Mouse (Mus musculus): ENCODE data around the gene Rerg. TPM values are rescaled to one million over a fixed set of nuclear protein-coding genes. Genes with fewer than 3 reads are reported as not detected.
A peak's percentile ranks its signal among the peaks of the same experiment; 100 is the strongest.

Rerg gene
- total RNA-seq, 1 experiment from 2014 or later, result not detected

DNA sequence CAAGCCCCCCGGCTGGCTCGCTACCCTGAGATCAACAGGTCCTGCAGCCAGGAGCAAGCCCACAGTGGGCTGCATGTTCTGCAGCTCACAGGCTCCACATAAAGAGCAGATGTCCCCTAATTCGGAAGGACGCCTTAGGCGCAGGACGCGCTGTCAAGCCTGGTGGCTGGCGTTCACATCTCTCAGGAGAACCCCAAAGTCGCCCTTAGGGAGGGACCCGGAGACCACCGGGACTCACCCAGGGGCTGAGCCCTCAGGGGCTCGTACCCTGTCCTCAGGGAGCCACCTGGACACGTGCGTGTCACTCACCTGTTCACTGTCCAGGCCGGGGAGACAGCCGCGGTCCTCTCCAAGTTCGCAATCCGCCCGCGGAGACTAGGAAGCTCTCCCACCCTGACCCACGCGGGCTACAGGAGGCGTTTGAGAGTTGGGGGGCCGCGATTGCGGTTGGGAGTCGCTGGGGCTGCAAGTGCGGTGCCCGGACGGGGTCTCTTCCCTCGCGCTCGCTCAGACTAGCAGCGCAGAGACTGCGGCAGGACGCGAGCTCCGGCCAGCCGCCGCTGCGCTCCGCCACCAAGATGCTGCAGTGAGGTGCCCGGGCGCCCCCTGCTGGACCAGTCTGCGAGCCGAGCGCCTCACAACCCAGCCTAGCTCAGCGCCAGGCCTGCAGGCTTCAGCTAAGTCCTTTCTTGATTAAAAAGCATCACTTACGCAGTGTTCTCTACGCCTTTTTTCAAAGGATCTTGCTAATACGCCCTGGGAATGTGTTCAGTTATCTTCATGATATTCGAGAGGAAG is 927 bp downstream of the Rerg start:
- 0 out of 2 replicates have a peak, but pooled peaks have one; percentile 61 for ATAC-seq (replicated peaks; ENCODE audit: insufficient number of reproducible peaks, low FRiP score, low TSS enrichment, poor library complexity, severe bottlenecking)

DNA sequence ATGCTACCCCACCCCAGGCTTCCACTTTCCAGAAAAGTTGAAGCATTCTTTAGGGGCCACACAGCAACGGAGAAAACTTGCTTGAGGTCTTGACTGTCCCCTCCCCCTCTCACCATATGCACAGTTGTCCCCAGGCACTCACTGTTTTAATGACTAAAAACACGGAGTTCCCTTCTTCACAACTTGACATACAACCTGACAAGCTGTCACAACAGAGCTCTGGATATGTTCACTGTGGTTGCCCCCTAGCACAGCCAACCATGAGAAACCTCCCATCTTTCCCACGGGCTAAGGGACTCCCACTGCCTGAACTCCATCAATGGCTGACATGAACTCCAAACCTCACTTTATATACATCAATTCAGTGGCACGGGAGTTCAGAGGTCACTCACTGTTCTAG is 3.5 kb downstream of the Rerg start:
- ATAC-seq (replicated peaks; ENCODE audit: insufficient number of reproducible peaks, low FRiP score, low TSS enrichment, poor library complexity, severe bottlenecking), result no peak

DNA sequence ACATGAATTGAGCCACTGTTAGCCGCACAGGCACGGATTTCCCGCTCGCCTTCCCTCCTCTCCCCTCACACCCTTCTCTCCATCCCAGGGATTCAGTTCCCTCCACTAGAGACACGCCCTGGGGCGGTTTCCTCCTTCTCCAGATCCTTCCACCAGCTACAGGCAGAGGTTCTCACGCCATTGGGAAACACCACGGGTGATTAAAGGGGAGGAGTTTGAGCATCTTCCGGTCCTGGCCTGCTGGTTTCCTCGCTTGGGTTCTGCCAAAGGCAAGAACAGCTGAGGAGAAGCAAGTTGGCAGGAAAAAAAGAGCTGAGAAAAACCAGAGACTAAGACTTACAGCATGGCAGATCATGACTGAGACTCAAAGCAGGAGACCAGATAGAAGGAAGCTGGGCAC is 6.7 kb downstream of the Rerg start:
- ATAC-seq (replicated peaks; ENCODE audit: insufficient number of reproducible peaks, low FRiP score, low TSS enrichment, poor library complexity, severe bottlenecking), result no peak

GRCm38 (mm10) chr6:137163061-137163460 is 7.2 kb downstream of the Rerg start:
- no peak for ATAC-seq (replicated peaks; ENCODE audit: insufficient number of reproducible peaks, low FRiP score, low TSS enrichment, poor library complexity, severe bottlenecking)

GRCm38 (mm10) chr6:137162481-137162880 is 7.8 kb downstream of the Rerg start:
- ATAC-seq (replicated peaks; ENCODE audit: insufficient number of reproducible peaks, low FRiP score, low TSS enrichment, poor library complexity, severe bottlenecking), result no peak

GRCm38 (mm10) chr6:137161491-137162088 is 8.7 kb downstream of the Rerg start:
- no peak for ATAC-seq (replicated peaks; ENCODE audit: insufficient number of reproducible peaks, low FRiP score, low TSS enrichment, poor library complexity, severe bottlenecking)

DNA sequence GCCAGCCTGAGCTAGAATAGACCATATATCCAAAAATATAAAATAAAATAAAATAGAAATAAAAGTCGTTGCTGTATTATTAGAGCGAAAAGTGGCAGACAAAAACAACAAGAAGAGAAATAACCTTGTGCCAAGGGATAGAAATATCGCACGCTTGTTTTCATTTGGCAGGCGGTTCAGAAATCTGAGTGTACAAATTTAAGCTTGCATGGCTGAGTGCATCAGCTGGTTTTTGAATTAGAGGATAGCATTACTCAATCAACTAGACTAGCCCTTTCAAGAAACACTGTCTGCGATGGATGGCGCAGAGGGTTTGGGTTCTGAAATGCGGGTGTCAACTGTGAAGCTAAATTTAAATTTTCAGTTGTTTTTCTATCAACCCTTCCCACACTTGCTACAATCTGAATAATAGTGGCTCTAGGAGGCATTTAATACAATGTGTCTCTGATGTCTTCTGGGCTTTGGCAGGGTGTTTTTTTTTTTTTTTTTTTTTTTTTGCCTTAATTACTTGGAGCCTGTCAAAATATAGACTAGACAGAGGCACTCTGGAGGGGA is 10.8 kb downstream of the Rerg start:
- no peak for ATAC-seq (replicated peaks; ENCODE audit: insufficient number of reproducible peaks, low FRiP score, low TSS enrichment, poor library complexity, severe bottlenecking)

- ATAC-seq (replicated peaks; ENCODE audit: insufficient number of reproducible peaks, low FRiP score, low TSS enrichment, poor library complexity, severe bottlenecking), result peak; percentile 61; the same call in 1 of the 2 replicates
These were observed 13.7 kb downstream of the Rerg start for GRCm38 (mm10) chr6:137156437-137157219.

DNA sequence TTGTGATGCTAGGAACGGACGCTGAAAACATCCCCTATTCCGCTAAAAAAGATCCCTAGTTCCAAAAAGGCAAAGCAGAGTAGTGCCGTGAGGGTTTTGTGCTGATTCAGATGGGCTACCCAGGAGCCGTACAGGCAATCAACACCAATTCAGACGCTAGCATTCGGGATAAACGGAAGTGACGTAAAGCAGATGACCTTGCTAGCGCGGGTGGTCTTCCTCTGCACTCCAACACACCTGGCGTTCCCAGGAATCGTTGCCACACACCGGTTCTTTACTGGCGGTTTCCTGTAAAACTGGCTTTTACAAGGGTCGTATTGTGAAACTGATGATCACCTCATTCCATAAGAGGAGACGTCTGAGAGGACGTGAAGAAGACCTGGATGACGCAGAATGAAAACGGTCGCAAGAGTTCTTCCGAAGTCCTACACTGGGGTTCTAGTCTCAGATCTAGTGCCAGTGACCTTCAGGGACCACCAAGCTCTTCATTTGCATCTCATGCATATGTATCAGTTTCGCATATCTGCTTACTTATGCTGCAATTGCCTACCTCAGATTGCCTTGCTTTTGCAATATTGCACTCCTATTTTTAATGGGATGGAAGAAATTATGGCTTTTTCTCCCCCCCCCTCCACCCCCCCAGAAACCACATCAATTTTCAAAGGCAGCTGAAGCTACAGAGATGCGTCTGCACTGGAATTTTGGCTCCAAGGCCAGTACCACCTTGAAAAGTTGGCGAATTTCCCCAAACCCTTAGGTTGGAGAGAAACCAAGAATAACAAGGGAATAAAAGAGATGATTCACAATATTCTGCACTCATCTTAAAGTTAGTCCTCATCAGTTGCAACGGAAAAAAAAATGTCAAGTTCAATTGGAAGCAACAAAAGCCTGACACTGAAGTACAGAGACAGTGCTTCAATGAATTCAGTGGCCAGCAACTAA is 14.8 kb downstream of the Rerg start:
- ATAC-seq (replicated peaks; ENCODE audit: insufficient number of reproducible peaks, low FRiP score, low TSS enrichment, poor library complexity, severe bottlenecking), result no peak

- no peak for ATAC-seq (replicated peaks; ENCODE audit: insufficient number of reproducible peaks, low FRiP score, low TSS enrichment, poor library complexity, severe bottlenecking)
These were observed 17.3 kb downstream of the Rerg start for GRCm38 (mm10) chr6:137153021-137153420.

DNA sequence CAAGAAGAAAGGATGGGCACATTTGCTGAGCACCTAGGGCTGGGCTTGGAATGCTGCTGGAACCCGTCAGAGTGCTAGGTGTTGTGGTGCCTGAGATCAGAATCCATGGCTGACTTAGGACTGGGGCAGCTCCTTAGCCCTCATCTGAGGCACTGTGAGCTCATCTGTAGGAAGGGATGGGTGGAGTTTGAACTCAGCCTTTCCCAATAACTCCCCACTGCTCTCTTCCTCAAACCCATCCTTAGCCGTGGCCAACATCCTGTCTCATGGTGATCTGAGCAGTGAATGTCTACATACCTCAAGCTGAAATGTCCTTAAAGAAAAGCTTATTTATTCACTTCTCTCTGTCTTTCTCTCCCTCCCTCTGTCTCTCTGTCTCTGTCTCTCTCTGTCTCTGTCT is 19.3 kb downstream of the Rerg start:
- ATAC-seq (replicated peaks; ENCODE audit: insufficient number of reproducible peaks, low FRiP score, low TSS enrichment, poor library complexity, severe bottlenecking), result no peak

DNA sequence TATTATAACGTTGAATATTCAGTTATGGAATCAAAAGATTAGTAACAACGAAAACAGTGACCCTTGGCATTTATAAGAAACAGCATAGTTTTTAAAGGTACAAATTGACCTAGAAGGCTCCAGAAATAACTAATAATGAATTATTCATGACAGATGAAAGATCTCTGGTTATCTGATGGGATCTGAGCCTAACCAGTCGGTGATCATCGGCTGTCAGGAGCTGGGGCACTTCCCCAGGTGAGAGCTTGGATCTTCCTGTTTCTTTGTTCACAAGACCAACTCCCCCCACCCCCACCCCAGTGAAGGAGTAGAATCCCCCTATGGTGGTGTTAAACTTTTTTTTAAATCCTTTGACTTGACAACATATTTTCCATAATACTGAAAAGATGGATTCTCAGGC is 20.5 kb downstream of the Rerg start:
- no peak for ATAC-seq (replicated peaks; ENCODE audit: insufficient number of reproducible peaks, low FRiP score, low TSS enrichment, poor library complexity, severe bottlenecking)

- no peak for ATAC-seq (replicated peaks; ENCODE audit: insufficient number of reproducible peaks, low FRiP score, low TSS enrichment, poor library complexity, severe bottlenecking)
These were observed 23.4 kb downstream of the Rerg start for GRCm38 (mm10) chr6:137146910-137147309.

- no peak for ATAC-seq (replicated peaks; ENCODE audit: insufficient number of reproducible peaks, low FRiP score, low TSS enrichment, poor library complexity, severe bottlenecking)
These were observed 24.7 kb downstream of the Rerg start for GRCm38 (mm10) chr6:137145611-137146010.

DNA sequence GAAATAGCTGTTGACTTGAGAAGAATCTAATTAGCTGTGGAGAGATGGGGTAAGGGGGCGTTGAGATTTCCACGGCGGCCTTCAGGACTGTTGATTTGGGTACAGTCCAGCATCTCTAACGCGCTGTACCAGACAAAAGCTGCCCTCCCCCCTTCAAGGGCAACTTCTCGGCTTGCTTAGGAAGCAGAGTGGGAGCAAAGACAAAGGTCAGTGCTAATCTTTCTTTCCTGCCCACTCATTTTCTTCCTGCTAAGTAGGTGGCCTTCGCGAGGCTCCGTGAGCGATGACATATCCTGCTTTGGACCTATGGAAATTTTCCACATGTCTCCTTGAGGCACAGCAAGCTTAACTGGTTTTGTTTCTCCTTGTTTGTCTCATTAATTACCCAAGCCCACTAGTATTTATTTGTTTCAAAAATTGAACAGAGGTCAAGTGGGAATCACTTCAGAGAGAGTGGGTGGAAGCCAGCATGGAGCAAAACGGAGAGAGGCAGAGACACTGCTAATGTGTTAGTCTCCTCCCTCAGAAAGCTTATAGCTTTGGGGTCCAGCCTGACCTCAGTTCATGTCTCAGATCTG is 25.2 kb downstream of the Rerg start:
- ATAC-seq (replicated peaks; ENCODE audit: insufficient number of reproducible peaks, low FRiP score, low TSS enrichment, poor library complexity, severe bottlenecking), result no peak

DNA sequence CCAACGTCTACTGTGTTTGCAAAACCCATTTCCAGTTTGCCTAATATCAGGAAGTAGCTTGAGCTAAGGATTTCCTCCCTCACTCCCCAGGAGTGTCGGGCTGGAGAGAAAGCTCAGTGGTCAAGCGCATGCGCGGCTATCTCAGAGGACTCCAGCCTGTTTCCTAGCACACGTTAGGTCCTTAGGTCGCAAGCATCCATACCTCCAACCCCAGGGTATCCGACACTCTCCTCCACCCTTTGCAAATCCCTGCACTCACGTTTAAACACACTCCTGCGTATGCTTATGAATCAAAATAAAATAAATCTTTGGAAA is 25.8 kb downstream of the Rerg start:
- ATAC-seq (replicated peaks; ENCODE audit: insufficient number of reproducible peaks, low FRiP score, low TSS enrichment, poor library complexity, severe bottlenecking), result no peak

DNA sequence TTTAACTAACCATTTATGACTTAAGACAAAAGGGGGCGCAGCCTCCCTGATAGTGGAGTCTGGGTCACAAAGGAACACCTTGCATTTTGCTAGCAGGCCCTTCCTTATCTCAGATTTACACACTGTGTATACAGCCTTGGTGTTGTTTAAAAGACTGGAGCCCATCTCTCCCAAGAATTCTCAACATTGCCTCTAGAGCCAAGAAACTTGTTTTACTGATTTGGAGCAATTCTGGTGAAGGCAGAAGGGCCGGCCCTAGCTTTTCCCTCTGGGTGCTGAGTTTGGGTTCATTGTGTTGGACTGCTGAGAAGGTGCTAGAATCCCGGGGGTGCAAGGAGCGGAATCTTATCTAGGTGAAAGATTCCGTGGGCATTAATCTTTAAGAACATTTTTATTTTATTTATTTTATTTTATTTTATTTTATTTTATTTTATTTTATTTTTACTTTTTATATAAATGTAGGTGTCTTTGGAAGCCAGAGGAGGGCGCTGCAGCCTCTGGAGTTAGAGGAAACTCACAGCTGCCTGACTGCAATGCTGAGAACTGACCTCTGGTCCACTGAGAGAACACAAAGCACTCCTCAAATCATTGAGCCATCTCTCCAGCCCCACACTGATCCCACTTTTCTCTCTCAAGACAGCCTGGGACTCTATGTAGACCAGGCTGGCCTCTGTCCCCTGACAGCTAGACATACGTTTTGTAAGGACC is 26.3 kb downstream of the Rerg start:
- ATAC-seq (replicated peaks; ENCODE audit: insufficient number of reproducible peaks, low FRiP score, low TSS enrichment, poor library complexity, severe bottlenecking), result no peak

- ATAC-seq (replicated peaks; ENCODE audit: insufficient number of reproducible peaks, low FRiP score, low TSS enrichment, poor library complexity, severe bottlenecking), result no peak
These were observed 27.5 kb downstream of the Rerg start for GRCm38 (mm10) chr6:137142796-137143195.
